ENCODE assay signal across 9 mouse cellular contexts in the genomic region with DNA sequence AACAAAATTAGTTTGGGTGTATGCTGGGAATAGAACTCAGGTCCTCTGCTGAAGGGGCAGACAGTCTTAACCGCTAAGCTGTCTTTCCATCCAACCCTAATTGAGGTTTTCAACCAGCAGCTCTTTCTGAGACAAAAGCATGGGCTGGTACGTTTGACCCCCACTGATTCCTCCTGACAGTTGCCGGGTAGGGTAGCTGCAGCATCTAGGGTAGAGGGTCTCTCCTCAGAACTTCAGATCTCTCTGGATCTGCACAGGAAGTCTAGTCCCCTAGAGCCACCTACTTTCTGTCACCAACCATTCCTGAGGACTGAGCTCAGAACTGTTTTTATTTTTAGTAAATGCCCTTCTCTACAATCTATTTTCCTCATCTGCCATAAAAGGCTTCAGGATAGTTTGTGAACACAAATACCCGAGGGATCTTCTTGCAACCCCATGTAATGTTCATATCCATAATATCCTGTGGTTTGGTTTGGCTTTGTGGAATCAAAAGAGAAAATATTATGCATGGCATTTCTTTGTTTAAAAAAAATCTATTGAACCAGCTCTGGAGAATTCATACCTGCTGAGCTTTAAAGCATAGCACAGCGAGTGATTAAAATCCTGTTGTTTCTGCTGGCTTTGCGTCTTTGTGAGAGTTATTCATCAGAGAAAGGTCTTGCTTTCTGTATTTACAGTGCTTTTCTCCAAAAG. TPM values are rescaled to one million over a fixed set of nuclear protein-coding genes. Genes with fewer than 3 reads are reported as not detected.
DNase-seq lines count a peak whose midpoint lies in the region; ATAC-seq and TF ChIP-seq lines count a peak whose summit lies in the region.
"Had no signal": no experiment of that assay in that cellular context is flagged by ENCODE, and none has a peak within 500 bp of the region (broad histone marks: within the 10 kb centered on the region; RNA-seq: fewer than 3 reads in every experiment).

No protein-coding gene starts in this region.

- no peak for DNase-seq in heart, adult 9 months (ENCODE audit: low spot score in 2 of 2)
- peak; percentile 5 for DNase-seq in forebrain, postnatal 0 days
- DNase-seq in urinary bladder, postnatal 10 days (ENCODE audit: low spot score) = no peak
- no peak for DNase-seq in lung, postnatal 10 days
- DNase-seq in lung, postnatal 36 days = no peak
- DNase-seq: adrenal gland, adult 8-10 months had no signal

- TF ChIP-seq CTCF in forebrain, postnatal 0 days (IDR thresholded peaks at IDR 0.05; ENCODE audit: low read depth) = no peak

- no peak for ATAC-seq in heart, embryonic 15.5 days (replicated peaks; ENCODE audit: insufficient number of reproducible peaks, insufficient read depth, low FRiP score, low read depth)
- ATAC-seq in embryonic facial prominence, embryonic 13.5 days (ENCODE audit: insufficient number of reproducible peaks, insufficient read depth, low FRiP score, low TSS enrichment, low read depth) = no peak
- ATAC-seq in forebrain, postnatal 0 days = 0 out of 2 replicates have a peak, but pooled peaks have one; percentile 1
- peak; percentile 38 for ATAC-seq in midbrain, embryonic 15.5 days (replicated peaks)

- peak overlapping the region; percentile 37 for H3K4me2 ChIP-seq in heart, embryonic 15.5 days
- H3K4me2 ChIP-seq in embryonic facial prominence, embryonic 13.5 days = peak overlapping the region; percentile 45
- H3K4me2 ChIP-seq in forebrain, postnatal 0 days (ENCODE audit: low read depth) = 0 out of 2 replicates have a peak overlapping the region, but pooled peaks have one; percentile 18
- H3K4me2 ChIP-seq in midbrain, embryonic 15.5 days = peak overlapping the region; percentile 40

- peak overlapping the region; percentile 29 for H3K27ac ChIP-seq in heart, embryonic 15.5 days
- no peak overlapping the region for H3K27ac ChIP-seq in embryonic facial prominence, embryonic 13.5 days
- peak overlapping the region; percentile 51 for H3K27ac ChIP-seq in forebrain, postnatal 0 days (ENCODE audit: low read depth, low read length)
- H3K27ac ChIP-seq in midbrain, embryonic 15.5 days = peak overlapping the region; percentile 74

- H3K36me3 ChIP-seq in heart, embryonic 15.5 days = no peaks in the 10 kb centered on the region
- H3K36me3 ChIP-seq in embryonic facial prominence, embryonic 13.5 days = no peaks in the 10 kb centered on the region
- H3K36me3 ChIP-seq in forebrain, postnatal 0 days (ENCODE audit: insufficient read depth) = no peaks in the 10 kb centered on the region
- no peaks in the 10 kb centered on the region for H3K36me3 ChIP-seq in midbrain, embryonic 15.5 days (replicated peaks)

- WGBS in heart, embryonic 15.5 days = 45% methylated on average over 6 of the region's 6 CpGs
- WGBS in embryonic facial prominence, embryonic 13.5 days = 29% methylated on average over 6 of the region's 6 CpGs
- WGBS in forebrain, postnatal 0 days = 4% methylated on average over 6 of the region's 6 CpGs
- WGBS in midbrain, embryonic 15.5 days = 5% methylated on average over 6 of the region's 6 CpGs

- no peaks in the 10 kb centered on the region for H3K27me3 ChIP-seq in heart, embryonic 15.5 days
- H3K27me3 ChIP-seq in embryonic facial prominence, embryonic 13.5 days = no peaks in the 10 kb centered on the region
- H3K27me3 ChIP-seq in forebrain, postnatal 0 days (ENCODE audit: insufficient read depth, low read length) = no peaks in the 10 kb centered on the region
- H3K27me3 ChIP-seq in midbrain, embryonic 15.5 days (replicated peaks) = no peaks in the 10 kb centered on the region

- no peaks in the 10 kb centered on the region for H3K9me3 ChIP-seq in heart, embryonic 15.5 days (replicated peaks)
- no peaks in the 10 kb centered on the region for H3K9me3 ChIP-seq in embryonic facial prominence, embryonic 13.5 days
- H3K9me3 ChIP-seq in forebrain, postnatal 0 days (ENCODE audit: low read length) = no peaks in the 10 kb centered on the region
- no peaks in the 10 kb centered on the region for H3K9me3 ChIP-seq in midbrain, embryonic 15.5 days

- peaks cover 13% of the 10 kb centered on the region for H3K4me1 ChIP-seq in heart, embryonic 15.5 days (replicated peaks)
- H3K4me1 ChIP-seq in embryonic facial prominence, embryonic 13.5 days = peaks cover 11% of the 10 kb centered on the region
- H3K4me1 ChIP-seq in forebrain, postnatal 0 days (ENCODE audit: insufficient read depth) = peaks cover 14% of the 10 kb centered on the region; the same call in 1 of the 2 replicates
- peaks cover 19% of the 10 kb centered on the region for H3K4me1 ChIP-seq in midbrain, embryonic 15.5 days

- H3K4me3 ChIP-seq in heart, embryonic 15.5 days = no peak overlapping the region
- H3K4me3 ChIP-seq in embryonic facial prominence, embryonic 13.5 days = no peak overlapping the region
- H3K4me3 ChIP-seq in forebrain, postnatal 0 days (ENCODE audit: low read depth, low read length) = no peak overlapping the region
- peak overlapping the region; percentile 12; the same call in 1 of the 2 replicates for H3K4me3 ChIP-seq in midbrain, embryonic 15.5 days

- H3K9ac ChIP-seq in heart, embryonic 15.5 days = no peak overlapping the region
- no peak overlapping the region for H3K9ac ChIP-seq in embryonic facial prominence, embryonic 13.5 days
- no peak overlapping the region for H3K9ac ChIP-seq in forebrain, postnatal 0 days
- H3K9ac ChIP-seq in midbrain, embryonic 15.5 days = no peak overlapping the region

RNA-seq across cellular contexts. Expression of a gene that starts 48.7 kb away (rescaled TPM):
- polyA plus RNA-seq in heart, embryonic 15.5 days (2015; fragmentation: Nextera tagmentation; extraction: Ambion mirVana) = 23.7 and 27.4 TPM in 2 replicates
- polyA plus RNA-seq in embryonic facial prominence, embryonic 13.5 days (2015; fragmentation: Nextera tagmentation; extraction: Ambion mirVana) = 40.2 and 43.2 TPM in 2 replicates
- 25.5 and 25.6 TPM in 2 replicates for total RNA-seq in forebrain, postnatal 0 days (2014; rRNA removed)
- 21.2 and 22.9 TPM in 2 replicates for polyA plus RNA-seq in forebrain, postnatal 0 days (2015; fragmentation: Nextera tagmentation; extraction: Ambion mirVana)
- polyA plus RNA-seq in midbrain, embryonic 15.5 days (2015; fragmentation: Nextera tagmentation; extraction: Ambion mirVana) = 25.4 and 26.0 TPM in 2 replicates

RNA-seq across cellular contexts. Expression of a gene that starts 49.2 kb away (rescaled TPM):
- polyA plus RNA-seq in heart, embryonic 15.5 days (2015; fragmentation: Nextera tagmentation; extraction: Ambion mirVana) = 2.8 and 2.9 TPM in 2 replicates
- polyA plus RNA-seq in embryonic facial prominence, embryonic 13.5 days (2015; fragmentation: Nextera tagmentation; extraction: Ambion mirVana) = 1.5 and 2.0 TPM in 2 replicates
- total RNA-seq in forebrain, postnatal 0 days (2014; rRNA removed) = 4.2 and 4.3 TPM in 2 replicates
- polyA plus RNA-seq in forebrain, postnatal 0 days (2015; fragmentation: Nextera tagmentation; extraction: Ambion mirVana) = 0.84 and 1.2 TPM in 2 replicates
- polyA plus RNA-seq in midbrain, embryonic 15.5 days (2015; fragmentation: Nextera tagmentation; extraction: Ambion mirVana) = 1.9 and 2.1 TPM in 2 replicates

Comparison
In these comparisons a context has a peak if more than half of its experiments do, and no peak if none do; other contexts are left out.
1. ATAC-seq: peak in forebrain, postnatal 0 days (single experiment) and midbrain, embryonic 15.5 days (single experiment); none in heart, embryonic 15.5 days (single experiment) and embryonic facial prominence, embryonic 13.5 days (single experiment).
2. Peak in every context shown above with its lines, with median percentiles within 50 percentile points of each other: H3K4me2 ChIP-seq.